Mouse (Mus musculus) layer of hippocampus, adult 9-11 months (tissue): ENCODE measurements around the gene Dusp2.

ENCODE experiments used
- DNase-seq: peaks from one replicate; pipeline ENCODE4 v3.0.0; 2022

The Dusp2 gene

DNA sequence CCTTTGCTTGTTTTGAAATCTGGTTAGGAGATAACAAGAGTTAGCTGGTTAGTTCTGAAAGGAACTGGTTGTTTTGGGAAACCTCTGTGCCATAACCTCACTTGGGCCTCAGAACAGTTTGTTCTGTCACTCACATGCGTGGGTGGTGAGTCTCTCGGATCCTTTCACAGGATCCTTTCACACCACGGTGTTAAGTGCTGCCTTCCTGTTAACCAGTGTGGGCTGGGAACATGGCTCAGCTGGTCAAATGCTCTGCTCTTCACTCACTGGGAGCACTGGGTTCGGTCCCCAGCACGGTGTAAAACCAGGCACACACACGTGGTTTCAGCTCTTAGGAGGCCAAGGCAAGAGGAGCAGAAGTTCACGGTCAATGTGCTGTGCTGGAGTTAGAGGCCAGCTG lies 11.5 kb upstream of the Dusp2 start:
- no peak for DNase-seq

DNA sequence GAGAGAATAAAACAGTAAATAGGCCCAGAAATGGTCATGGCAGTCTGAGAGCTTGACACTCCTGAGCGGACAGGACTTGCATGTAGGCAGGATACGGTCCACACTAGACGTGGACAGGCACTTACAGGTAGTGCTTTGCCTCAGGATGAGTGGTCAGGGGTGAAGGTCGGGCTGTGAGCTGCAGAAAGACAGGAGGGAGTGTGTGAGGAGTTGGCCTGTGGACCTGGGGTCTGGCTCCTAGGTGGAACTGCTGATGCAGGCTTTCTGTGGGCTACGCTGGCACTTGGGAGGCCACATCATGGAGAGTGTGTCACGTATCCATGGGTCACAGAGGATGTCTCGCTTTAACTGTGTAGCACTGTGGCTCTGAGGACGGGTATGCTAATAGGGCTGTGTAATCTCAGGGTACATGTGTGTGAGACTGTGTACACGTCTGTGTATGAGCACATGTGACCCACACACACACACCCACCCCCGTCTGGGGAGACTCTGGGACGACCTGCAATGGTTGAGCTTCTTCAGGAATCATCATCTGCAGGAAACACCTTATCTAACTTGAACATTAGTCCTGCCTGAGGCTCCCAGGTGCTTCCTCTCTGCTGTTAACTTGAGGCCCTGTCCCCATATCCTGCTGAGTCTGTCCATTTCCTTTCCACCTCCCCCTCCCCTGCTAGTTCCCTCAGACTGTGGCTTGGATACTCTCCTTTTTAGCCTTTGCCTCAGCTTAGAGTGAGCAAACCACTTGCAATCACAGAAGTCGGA lies 7.7 kb upstream of the Dusp2 start:
- DNase-seq: no peak

DNA sequence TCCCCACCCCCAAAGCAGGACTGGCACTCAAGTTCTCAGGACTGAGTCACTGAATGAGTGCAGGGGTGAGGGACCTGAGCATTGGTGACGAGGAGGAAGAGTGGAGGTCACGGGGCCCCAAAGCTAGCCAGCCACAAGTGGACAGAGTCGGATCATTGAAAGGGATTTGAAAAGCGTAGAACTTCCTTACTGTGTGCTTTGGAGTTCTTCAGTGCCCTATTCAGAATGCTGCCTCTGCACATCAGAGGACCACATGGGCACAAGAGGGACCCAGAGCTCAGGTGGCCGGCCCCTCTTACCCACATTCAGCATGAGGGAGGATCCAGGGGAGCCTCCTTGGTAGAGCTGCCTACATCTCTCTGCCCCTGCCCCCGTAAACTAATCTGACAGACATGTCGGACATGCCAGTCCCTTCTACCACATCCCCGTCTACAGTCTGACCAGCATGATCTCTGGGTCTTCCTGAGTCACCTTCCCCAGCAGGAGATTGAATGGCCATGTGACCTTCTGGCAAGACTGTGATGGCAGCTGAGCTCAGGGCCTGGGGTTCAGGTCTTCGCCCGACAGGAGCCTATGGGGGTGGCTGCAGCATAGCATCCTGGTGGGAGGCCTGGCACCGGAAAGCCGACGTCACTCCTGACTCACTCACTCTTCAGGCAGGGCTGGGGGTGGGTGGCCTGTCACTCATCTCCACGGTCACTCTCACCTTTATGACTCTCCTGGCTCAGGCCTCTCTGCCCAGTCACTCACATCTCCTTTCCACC lies 3.0 kb upstream of the Dusp2 start:
- DNase-seq: no peak

GRCm38 (mm10) chr2:127333945-127334603 lies 1.9 kb upstream of the Dusp2 start:
- DNase-seq: no peak

- peak; percentile 15 for DNase-seq
Measured at GRCm38 (mm10) chr2:127335078-127335541, 849 bp upstream of the Dusp2 start.

DNA sequence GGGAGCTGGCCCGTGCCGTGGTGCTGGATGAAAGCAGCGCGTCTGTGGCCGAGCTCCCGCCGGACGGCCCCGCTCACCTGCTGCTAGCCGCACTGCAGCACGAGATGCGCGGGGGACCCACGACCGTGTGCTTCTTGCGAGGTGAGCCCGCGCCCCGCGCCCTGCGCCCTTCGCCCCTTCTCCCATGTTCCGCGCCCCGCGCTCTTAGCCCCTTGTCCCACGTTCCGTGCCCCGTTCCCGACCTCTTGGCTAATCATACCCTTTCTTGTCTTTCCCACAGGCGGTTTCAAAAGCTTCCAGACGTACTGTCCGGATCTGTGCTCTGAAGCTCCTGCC lies 506 bp downstream of the Dusp2 start:
- no peak for DNase-seq

DNA sequence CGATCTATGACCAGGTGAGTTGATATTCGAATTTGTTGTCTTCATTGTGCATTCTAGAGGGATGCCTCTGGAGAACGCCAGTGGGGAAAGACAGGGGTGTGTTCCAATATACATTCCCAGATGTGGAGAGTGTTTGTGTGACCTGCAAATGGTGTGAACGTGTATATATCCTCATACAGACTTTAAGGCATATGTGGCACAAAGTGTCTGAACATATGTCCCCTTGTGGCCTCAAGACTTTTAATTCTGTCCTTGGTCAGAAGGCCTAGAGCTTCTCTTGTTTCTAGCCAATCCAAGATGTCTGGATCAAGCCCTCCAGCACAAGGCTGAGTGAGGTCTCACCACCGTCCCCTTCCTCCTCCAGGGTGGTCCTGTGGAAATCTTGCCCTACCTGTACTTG lies 926 bp downstream of the Dusp2 start:
- DNase-seq: no peak

GRCm38 (mm10) chr2:127337531-127337930 lies 1.6 kb downstream of the Dusp2 start:
- DNase-seq: no peak

GRCm38 (mm10) chr2:127338012-127338411 lies 2.1 kb downstream of the Dusp2 start:
- no peak for DNase-seq

DNA sequence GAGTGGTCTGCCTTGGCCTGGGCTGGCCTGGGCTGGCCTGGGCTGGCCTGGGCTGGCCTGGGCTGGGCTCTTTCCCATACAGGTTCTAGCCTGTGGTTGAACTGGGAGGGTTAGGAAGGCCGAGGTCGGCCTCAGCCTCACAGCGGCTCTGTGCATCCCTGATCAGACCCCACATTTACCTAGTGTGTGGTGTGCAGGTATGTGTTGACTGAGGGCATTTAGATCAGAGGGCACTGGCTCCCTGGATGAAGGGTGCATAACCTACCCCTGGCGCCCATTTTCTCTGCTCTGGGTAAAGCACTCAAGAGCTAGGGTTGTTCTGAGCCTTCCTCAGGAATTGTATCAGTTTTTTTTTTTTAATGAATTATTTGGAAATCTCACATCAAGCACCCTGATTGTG lies 2.5 kb downstream of the Dusp2 start, which contains the start of gene Astl:
Gene Astl (plus strand): TSS at position 224 of the 400 bp plus-strand sequence.
- no peak for DNase-seq

GRCm38 (mm10) chr2:127338833-127339232 lies 2.9 kb downstream of the Dusp2 start:
- no peak for DNase-seq

- DNase-seq: no peak
Measured at GRCm38 (mm10) chr2:127339262-127339661, 3.3 kb downstream of the Dusp2 start.

- no peak for DNase-seq
Measured at GRCm38 (mm10) chr2:127341159-127341558, 5.2 kb downstream of the Dusp2 start.

DNA sequence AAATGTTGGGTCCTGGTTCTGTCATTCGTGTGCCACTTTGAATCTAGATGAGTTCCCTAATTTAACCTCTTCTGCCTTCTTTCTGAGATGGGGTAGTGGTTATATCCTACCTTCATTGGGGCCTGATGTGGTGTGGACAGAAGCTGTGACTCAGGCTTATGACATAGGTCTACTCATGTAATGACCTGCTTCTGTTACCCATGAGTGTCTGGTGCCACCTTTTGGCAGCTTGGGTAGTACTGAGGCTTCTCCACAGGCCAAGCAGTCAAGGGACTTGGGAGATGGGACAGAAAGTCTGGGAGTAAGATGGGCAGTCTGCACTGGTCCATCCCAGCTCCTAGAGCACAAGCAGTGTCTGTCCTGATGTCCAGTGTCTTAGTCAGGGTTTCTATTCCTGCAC lies 10.4 kb downstream of the Dusp2 start:
- DNase-seq: no peak

GRCm38 (mm10) chr2:127347147-127347985 lies 11.4 kb downstream of the Dusp2 start:
- no peak for DNase-seq

DNA sequence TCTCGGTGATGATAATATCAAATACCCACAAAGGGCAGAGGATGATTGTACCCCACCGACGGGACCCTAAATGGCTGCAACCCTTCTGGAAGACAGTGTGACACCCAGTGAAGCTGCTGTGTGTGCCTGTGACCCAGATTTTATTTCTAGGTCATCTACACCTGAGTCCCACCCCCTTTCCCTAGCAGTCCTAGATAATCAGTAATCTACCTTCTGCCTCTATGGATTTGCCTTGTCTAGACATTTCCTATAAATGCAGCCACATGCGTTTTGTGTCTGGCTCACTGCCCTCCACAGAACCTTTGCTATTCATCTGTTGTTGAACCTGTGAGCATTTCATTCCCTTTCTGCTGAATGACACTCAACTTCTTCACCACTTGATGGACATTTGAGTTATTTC lies 17.9 kb downstream of the Dusp2 start:
- no peak for DNase-seq

DNA sequence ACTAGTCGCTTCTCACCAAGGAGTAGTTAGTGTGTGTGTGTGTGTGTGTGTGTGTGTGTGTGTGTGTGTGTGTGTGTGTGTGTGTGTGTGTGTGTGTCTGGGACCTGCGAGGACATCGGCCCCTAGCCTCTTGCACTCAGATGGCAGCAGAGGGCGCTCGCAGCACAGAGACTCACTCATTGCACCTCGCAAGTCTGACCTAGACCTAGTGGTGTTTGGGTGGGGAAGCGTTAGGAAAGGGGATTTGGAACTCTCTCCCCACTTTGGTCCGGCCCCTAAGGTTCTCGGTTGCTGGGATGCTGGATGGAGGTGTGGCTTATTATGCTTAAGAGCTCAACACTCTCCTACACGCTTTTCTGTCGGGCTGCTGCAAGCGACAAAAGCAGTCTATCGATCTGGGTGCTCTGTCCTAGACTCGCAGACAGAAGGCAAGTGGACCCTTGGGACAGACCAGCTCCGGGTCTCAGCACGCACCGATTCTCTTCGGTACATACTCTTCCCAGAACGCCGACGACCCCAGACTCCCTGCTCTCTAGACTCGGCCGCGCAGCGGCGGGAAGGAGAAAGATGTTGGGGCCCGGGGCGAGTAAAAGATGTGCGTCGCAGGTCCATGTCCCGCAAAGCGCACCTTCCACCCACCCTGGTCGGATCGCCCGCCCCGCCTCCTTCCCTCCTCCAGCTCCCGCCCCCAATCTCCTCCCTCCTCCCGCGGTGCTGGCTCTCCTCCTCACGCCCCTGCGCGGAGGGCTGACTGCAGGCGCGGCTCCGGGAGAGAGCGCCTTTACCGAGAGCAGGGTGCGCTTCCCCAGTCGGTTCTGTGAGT lies 26.7 kb downstream of the Dusp2 start, which contains the start of gene Adra2b:
Gene Adra2b (plus strand): TSS at position 750 of the 823 bp plus-strand sequence.
- peak; percentile 67 for DNase-seq

- DNase-seq: no peak
Measured at GRCm38 (mm10) chr2:127363282-127363652, 27.3 kb downstream of the Dusp2 start.

DNA sequence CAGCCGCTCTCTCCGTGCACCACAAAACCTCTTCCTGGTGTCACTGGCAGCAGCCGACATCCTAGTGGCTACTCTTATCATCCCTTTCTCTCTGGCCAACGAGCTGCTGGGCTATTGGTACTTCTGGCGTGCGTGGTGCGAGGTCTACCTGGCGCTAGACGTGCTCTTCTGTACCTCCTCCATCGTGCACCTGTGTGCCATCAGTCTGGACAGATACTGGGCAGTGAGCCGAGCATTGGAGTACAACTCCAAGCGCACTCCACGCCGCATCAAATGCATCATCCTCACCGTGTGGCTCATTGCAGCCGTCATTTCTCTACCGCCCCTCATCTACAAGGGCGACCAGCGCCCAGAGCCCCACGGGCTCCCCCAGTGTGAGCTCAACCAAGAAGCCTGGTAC lies 27.7 kb downstream of the Dusp2 start:
- DNase-seq: no peak

DNA sequence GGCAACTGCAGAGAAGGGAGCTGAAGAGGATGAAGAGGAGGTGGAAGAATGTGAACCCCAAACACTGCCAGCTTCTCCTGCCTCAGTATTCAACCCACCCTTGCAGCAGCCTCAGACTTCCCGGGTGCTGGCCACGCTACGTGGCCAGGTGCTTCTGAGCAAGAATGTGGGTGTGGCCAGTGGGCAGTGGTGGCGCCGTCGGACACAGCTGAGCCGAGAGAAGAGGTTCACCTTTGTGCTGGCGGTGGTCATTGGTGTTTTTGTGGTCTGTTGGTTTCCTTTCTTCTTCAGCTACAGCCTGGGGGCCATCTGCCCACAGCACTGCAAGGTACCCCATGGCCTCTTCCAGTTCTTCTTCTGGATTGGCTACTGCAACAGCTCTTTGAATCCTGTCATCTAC lies 28.5 kb downstream of the Dusp2 start:
- no peak for DNase-seq

DNA sequence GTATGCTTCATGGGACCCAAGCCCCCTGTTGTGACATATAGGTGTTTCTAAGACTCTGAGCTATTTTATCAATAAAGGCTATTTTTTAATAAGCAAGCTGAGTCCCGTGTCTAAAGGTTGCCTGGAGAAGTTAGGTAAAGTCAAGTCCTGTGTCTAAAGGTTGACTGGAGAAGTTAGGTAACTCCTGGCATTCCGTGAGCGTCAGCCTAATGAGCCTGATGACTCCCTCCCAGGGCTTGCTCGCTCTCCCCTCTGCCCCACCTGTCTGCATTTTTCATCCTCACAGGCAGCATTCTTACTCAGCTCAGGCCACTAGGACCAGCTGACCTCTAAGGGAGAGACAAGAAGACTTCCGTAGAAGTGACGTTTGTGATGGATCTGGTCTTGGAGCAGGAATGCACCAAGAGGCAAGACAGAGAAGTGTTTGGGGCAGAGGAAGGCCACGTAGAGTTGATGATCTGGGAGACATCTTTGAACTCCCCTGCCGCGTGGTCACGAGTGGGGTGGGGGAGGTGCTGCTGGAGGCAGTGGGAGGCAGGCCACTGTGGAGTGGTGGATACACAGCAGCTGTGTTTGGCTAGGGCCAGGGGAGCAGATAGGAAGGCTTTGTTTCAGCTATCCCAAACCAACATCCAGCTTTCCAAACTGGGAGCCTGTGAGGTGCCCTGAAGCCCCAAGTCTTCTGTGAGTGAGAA lies 31.3 kb downstream of the Dusp2 start:
- DNase-seq: no peak
